Mouse (Mus musculus): ENCODE results near the gene Sntn. TPM values are rescaled to one million over a fixed set of nuclear protein-coding genes. Genes with fewer than 3 reads are reported as not detected.

Gene Sntn
- not detected in 4 replicates for total RNA-seq (2023; ENCODE audit: inconsistent age)

DNA sequence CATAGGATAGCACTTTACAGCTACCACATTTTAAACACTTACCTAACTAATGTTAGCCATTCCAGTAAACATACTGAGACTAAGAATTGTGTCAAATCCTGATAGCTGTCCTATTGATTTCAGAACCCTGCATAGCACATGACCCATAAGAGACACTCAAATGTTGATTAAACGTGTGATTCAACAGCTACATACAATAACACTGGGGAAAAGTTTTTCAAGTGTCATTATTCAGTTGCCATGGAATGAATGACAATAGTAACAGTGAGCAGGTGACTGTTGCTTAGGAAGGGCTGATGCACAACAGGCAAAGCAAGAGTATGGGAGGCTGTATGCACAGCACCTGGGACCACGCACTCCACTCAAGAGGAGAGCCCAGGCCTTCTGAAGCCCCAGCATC lies at the start of gene Sntn:
Sntn (plus strand) TSS at position 301 of the 400 bp plus-strand sequence.

Other genes with a start within 250 kb of the Sntn start
- not detected in 4 replicates for gene Gm281, start 243.6 kb downstream of the Sntn start, total RNA-seq (2023; ENCODE audit: inconsistent age)